Mouse (Mus musculus): ENCODE results near the gene Nefh. TPM values are rescaled to one million over a fixed set of nuclear protein-coding genes. Genes with fewer than 3 reads are reported as not detected.

The Nefh gene
- polyA plus RNA-seq (2012; rRNA removed; ENCODE audit: low replicate concordance), result 0.36 and 1.4 TPM in 2 replicates

GRCm38 (mm10) chr11:4947813-4948174 lies at the start of gene Nefh:
Gene Nefh (minus strand): TSS chr11:4948064.

GRCm38 (mm10) chr11:4986695-4987486 lies 39.0 kb upstream of the Nefh start, which contains the start of gene Ap1b1:
Gene Ap1b1 (plus strand): TSS chr11:4986824.

GRCm38 (mm10) chr11:4894848-4895816 lies 52.7 kb downstream of the Nefh start, which contains the start of gene Thoc5:
Gene Thoc5 (plus strand): TSS chr11:4895320.

Other genes starting within 250 kb of the Nefh start
- 1,157 and 1,279 TPM in 2 replicates for gene Uqcr10, start 243.7 kb downstream of the Nefh start, polyA plus RNA-seq (2012; rRNA removed; ENCODE audit: low replicate concordance)
- 38.9 and 49.6 TPM in 2 replicates for gene Zmat5, start 243.4 kb downstream of the Nefh start, polyA plus RNA-seq (2012; rRNA removed; ENCODE audit: low replicate concordance)
- gene Cabp7, start 201.3 kb downstream of the Nefh start, polyA plus RNA-seq (2012; rRNA removed; ENCODE audit: low replicate concordance), result 0.20 TPM in 1 of 2 replicates, not detected in the other
- 47.4 and 61.4 TPM in 2 replicates for gene Nf2, start 98.5 kb downstream of the Nefh start, polyA plus RNA-seq (2012; rRNA removed; ENCODE audit: low replicate concordance)
- 16.5 and 18.3 TPM in 2 replicates for gene Nipsnap1, start 74.1 kb downstream of the Nefh start, polyA plus RNA-seq (2012; rRNA removed; ENCODE audit: low replicate concordance)
- gene Thoc5, start 52.7 kb downstream of the Nefh start, polyA plus RNA-seq (2012; rRNA removed; ENCODE audit: low replicate concordance), result 14.5 and 19.3 TPM in 2 replicates
- 92.1 and 96.8 TPM in 2 replicates for gene Ap1b1, start 38.8 kb upstream of the Nefh start, polyA plus RNA-seq (2012; rRNA removed; ENCODE audit: low replicate concordance)
- 5.0 and 6.0 TPM in 2 replicates for gene Rasl10a, start 110.1 kb upstream of the Nefh start, polyA plus RNA-seq (2012; rRNA removed; ENCODE audit: low replicate concordance)
- 65.3 and 117 TPM in 2 replicates for gene Gas2l1, start 117.3 kb upstream of the Nefh start, polyA plus RNA-seq (2012; rRNA removed; ENCODE audit: low replicate concordance)
- 37.3 and 48.5 TPM in 2 replicates for gene Rhbdd3, start 150.9 kb upstream of the Nefh start, polyA plus RNA-seq (2012; rRNA removed; ENCODE audit: low replicate concordance)
- 405 and 472 TPM in 2 replicates for gene Ewsr1, start 151.2 kb upstream of the Nefh start, polyA plus RNA-seq (2012; rRNA removed; ENCODE audit: low replicate concordance)
- 15.9 and 32.0 TPM in 2 replicates for gene Emid1, start 204.2 kb upstream of the Nefh start, polyA plus RNA-seq (2012; rRNA removed; ENCODE audit: low replicate concordance)